Mouse (Mus musculus): ENCODE measurements around the gene Pla2g2d. TPM values are rescaled to one million over a fixed set of nuclear protein-coding genes. Genes with fewer than 3 reads are reported as not detected.

Gene Pla2g2d
- polyA plus RNA-seq, 1 experiment from 2014 or later: 1.8 TPM

DNA sequence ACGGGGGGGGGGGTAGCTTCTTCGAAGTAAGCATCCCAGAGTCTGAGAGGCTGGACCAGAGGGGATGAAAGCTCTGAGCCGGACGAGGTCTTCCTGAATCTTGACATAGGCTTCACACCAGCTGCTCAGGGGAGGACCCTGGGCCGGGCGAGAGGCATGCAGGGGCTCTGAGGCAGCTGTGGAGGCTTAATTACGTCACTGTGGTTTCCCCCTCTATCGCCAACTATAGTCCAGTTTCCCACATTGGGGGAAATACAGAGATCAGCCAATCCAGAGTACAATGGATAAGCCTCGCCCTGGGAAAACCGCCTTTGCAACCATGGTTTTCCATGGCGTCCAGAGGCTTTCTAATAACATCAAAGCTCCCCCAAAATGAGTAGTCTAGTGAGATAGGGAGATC, 51.6 kb downstream of the Pla2g2d start:
- no peak overlapping the region for H3K4me3 ChIP-seq (ENCODE audit: low read depth, low read length)
- no peak overlapping the region for H3K4me2 ChIP-seq (ENCODE audit: low read depth)
- DNase-seq (ENCODE audit: low spot score) (no peak), ATAC-seq (ENCODE audit: insufficient read depth, low FRiP score, low TSS enrichment) (no peak)
- no peaks in the 10 kb centered on the region for H3K36me3 ChIP-seq (ENCODE audit: control insufficient read depth, insufficient read depth, low read length)
- no peaks in the 10 kb centered on the region for H3K27me3 ChIP-seq (ENCODE audit: control insufficient read depth, insufficient read depth, low read length)
- 70% methylated on average over 11 of the region's 11 CpGs for WGBS
- peaks cover 2% of the 10 kb centered on the region; the same call in 1 of the 2 replicates for H3K9me3 ChIP-seq (ENCODE audit: control insufficient read depth, low read length)
- H3K27ac ChIP-seq (ENCODE audit: low read depth, low read length): no peak overlapping the region
- no peak overlapping the region for H3K9ac ChIP-seq (ENCODE audit: low read length)
- H3K4me1 ChIP-seq (ENCODE audit: control insufficient read depth, insufficient read depth, low read length): no peaks in the 10 kb centered on the region

Other genes with a start within 250 kb of the Pla2g2d start
- 0.23 and 0.48 TPM in 2 replicates for gene Vwa5b1, start 139.9 kb upstream of the Pla2g2d start, polyA plus RNA-seq (2014; fragmentation: Nextera tagmentation; extraction: Ambion mirVana)
- gene Pla2g2c, start 50.9 kb upstream of the Pla2g2d start, polyA plus RNA-seq (2014; fragmentation: Nextera tagmentation; extraction: Ambion mirVana): 0.46 and 0.80 TPM in 2 replicates
- gene Ubxn10, start 38.6 kb upstream of the Pla2g2d start, polyA plus RNA-seq (2014; fragmentation: Nextera tagmentation; extraction: Ambion mirVana): 0.84 and 1.0 TPM in 2 replicates
- gene Pla2g2f, start 18.1 kb upstream of the Pla2g2d start, polyA plus RNA-seq (2014; fragmentation: Nextera tagmentation; extraction: Ambion mirVana): 0.09 and 0.17 TPM in 2 replicates
- not detected in 2 replicates for gene Pla2g5, start 87.7 kb downstream of the Pla2g2d start, polyA plus RNA-seq (2014; fragmentation: Nextera tagmentation; extraction: Ambion mirVana)
- not detected in 2 replicates for gene Gm13030, start 98.2 kb downstream of the Pla2g2d start, polyA plus RNA-seq (2014; fragmentation: Nextera tagmentation; extraction: Ambion mirVana)
- not detected in 2 replicates for gene Pla2g2e, start 102.2 kb downstream of the Pla2g2d start, polyA plus RNA-seq (2014; fragmentation: Nextera tagmentation; extraction: Ambion mirVana)
- 2.8 and 3.3 TPM in 2 replicates for gene Otud3, start 138.2 kb downstream of the Pla2g2d start, polyA plus RNA-seq (2014; fragmentation: Nextera tagmentation; extraction: Ambion mirVana)
- gene Rnf186, start 191.4 kb downstream of the Pla2g2d start, polyA plus RNA-seq (2014; fragmentation: Nextera tagmentation; extraction: Ambion mirVana): not detected in 2 replicates
- 0.78 and 1.7 TPM in 2 replicates for gene Tmco4, start 197.2 kb downstream of the Pla2g2d start, polyA plus RNA-seq (2014; fragmentation: Nextera tagmentation; extraction: Ambion mirVana)

Measured in neural tube, embryonic 11.5 days (tissue).